Mouse (Mus musculus) megakaryocyte, embryonic 14.5 days (primary cell): Measurements from ENCODE around the gene Ssna1.

Experiments used
- FLI1 ChIP-seq: IDR thresholded peaks from 2 replicates; pipeline ENCODE4 v1.6.1; 2012; ENCODE audit warnings: low read length, inconsistent platforms, mixed read lengths
- GATA1 ChIP-seq: IDR thresholded peaks from 3 replicates; pipeline ENCODE4 v1.6.1; 2012; ENCODE audit warnings: mixed read lengths, low read length, inconsistent platforms, borderline replicate concordance

GRCm38 (mm10) chr2:25263623-25264285 lies 8.5 kb downstream of the Ssna1 start:
- TF ChIP-seq GATA1 (no peak), FLI1 (no peak)
